Mouse (Mus musculus) heart, postnatal 0 days (tissue): Measurements from ENCODE around the gene Amhr2.

Experiments used
- CTCF ChIP-seq: IDR thresholded peaks from 2 replicates; pipeline ENCODE4 v1.5.1; 2016; ENCODE audit warnings: antibody characterized with exemption, control low read depth, low read depth
- EP300 ChIP-seq: IDR thresholded peaks from 2 replicates; pipeline ENCODE4 v1.6.1; 2016; ENCODE audit warnings: antibody characterized with exemption, low read depth

DNA sequence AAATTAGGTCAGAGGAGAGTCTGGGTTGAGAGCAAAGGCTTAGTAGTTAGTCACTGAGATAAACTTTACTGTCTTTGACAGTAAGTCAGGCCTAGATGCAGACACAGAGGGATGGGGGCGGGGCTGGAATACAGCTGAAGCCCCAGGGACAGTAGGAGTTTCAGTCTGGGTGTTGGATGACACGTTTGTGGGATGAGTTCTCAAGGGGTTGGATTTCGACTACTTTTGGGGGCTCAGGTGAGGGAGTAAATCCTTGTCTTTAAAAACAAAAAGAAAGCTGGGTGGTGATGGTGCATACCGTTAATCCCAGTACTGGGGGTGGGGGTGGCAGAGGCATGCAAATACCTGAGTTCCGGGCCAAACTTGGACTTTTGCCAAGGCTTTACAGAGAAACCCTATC lies 46.5 kb upstream of the Amhr2 start:
- no peak for TF ChIP-seq CTCF
- TF ChIP-seq EP300: no peak
